Mouse (Mus musculus) left cerebral cortex, postnatal 10 days (tissue): ENCODE data around the gene Osmr. TPM values are rescaled to one million over a fixed set of nuclear protein-coding genes. Genes with fewer than 3 reads are reported as not detected.
"Not testable (repeated sequence)": the region's sequence is repeated elsewhere in the genome, so short reads cannot be mapped to it uniquely, and the experiment has no call there.

Source experiments
- DNase-seq, 2 experiments: peaks; one replicate each; pipeline ENCODE4 v3.0.0; 2021 to 2022; ENCODE audit warnings: low spot score in 2 of 2, mixed read lengths in 1 of 2; ENCODE audit errors: extremely low spot score in 1 of 2
- intact Hi-C: fragments of 180-260 bp; cut with DNase I; formaldehyde crosslinking; loops from one replicate; pipeline ENCODE4 v1.15.1; 2025
- total RNA-seq, 2 experiments: library from RNA; stranded (reverse); gene quantifications; 2 replicates each; pipeline ENCODE4 v1.2.3; 2021

The Osmr gene
- total RNA-seq, 2 experiments from 2014 or later = 4.2 to 4.4 TPM

DNA sequence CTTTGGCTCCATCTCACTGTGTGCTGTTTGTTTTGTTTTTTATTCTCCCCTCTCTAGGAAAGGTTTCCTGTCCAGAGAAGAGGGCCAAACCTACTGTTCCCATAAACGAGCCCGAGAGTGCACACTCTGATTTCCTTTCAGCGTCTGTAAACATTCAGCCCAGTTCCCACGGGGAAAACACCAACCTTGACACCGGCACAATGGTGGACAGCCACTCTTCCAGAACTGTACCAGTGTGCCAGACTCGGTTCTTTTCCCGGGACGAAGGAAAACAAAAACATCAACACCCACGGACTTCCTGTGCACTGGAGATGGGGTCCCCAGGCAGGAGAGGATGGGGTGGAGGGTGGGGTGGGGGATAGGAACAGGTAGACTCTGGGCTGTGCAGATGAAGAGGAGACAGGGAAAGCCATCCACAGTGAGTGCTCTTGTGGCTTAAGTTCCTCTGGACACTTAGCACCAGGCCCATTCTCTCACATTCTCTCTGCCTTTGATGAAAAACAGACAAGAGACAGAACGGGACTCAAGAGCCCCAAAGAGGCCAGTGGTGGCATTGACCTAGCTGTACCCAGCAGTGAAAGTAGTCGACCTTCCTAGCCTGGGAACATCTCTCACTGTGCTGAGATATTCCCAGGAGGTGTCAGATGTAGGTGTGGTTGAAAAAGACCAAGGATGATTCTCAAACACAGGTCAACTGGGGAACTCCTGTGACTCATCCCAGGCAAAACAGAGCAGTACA is 3.0 kb downstream of the Osmr start:
- peak in 1 of 2 experiments; percentile 29 for DNase-seq
- intact Hi-C loops = no loop called here

DNA sequence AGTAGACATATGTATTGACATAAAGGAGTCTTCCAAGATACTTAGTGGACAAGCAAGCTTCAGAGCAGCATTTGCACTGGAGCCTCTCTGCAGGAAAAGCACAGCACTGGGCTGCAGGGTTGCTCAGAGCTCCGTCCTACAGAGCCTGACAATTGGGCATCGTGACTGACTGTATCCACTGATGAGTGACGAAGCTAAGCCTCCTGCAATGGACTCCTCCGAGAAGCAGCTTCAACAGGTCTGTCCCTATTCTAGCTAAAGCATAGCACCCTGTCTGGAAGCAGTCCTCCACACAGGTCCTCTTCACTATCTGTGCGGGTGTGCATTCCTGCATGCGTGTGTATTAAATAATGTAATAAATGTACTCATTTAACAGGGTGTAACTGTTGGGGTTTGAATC is 7.9 kb downstream of the Osmr start:
- intact Hi-C loops = no loop called here
- no peak for DNase-seq

DNA sequence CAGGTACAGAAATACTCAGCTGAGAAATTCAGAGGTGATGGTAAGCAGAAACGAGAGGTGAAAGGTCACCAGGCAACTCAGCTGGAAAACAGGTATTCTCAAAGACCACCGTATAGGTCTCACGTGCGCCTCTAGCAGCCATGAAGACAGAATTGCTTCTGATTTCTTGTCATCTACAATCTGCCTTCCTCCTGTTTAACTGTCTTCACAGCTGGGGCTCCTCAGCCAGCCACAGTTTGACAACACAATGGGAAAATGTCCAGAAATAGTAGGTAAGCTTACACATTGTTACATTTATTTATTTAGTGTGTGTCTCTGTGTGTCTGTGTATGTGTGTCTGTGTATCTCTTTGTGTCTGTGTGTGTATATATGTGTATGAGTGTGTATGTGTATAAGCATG is 12.6 kb downstream of the Osmr start:
- intact Hi-C loops = no loop called here
- no peak for DNase-seq

DNA sequence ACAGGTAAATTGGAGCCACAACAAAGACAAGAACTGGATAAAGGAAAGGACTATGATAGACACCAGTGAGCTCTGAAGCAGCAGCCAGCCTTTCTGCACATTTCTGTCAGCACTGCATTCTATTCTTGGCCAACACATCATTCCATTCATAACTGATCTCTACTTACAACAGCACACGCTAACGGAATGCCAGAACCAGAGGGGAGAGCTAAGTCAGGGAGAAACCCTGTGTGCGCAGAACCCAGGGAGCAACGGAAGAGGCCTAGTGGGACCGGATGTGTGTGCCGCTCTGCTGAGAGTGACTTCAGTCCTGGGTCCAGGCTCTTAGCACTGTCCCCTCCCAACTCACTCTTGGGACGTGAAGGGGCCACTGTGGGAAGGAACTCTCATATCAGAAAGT is 13.2 kb downstream of the Osmr start:
- peak in 1 of 2 experiments; percentile 33 for DNase-seq
- intact Hi-C loops = no loop called here

DNA sequence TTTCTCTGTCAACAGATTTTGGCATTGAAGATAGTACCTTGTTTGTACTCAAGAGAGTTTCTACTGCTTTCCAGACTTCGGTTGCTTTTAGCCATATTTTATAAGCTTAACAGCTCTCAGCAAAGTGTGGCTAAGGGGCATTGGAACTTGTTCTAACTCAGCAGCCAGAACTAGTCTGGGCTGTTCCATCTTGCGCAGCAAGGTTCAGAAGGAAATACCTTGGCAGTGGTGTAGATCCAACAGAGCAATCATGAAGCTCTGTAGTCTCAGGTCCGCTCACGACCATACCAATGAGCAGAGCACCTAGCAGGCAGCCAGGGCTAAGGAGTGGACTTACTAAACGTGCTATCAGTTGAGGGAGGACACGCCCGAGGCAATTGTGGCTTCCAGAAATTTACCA is 15.0 kb downstream of the Osmr start:
- DNase-seq = no peak

DNA sequence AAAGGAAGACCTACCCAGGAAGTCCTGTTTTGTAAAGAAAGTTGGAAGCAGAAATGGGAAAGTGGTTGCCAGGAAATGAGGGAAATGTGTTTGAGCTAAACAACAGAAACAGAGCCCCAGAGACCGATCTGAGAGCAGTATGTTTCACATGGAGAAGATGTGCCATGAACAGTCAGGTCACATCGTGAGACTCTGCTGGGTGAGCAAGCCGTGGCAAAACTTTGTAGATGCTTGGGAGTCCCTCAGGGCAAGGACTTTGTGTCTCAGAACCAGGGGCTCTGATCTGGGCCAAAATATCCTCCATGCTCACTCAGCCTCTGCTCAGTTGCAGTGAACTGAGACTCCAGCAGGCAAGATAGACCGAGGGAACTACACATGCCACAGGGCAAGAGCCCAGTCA is 15.9 kb downstream of the Osmr start:
- intact Hi-C loops = no loop called here
- DNase-seq = no peak

More for the DNA sequence above, 15.0 kb downstream of the Osmr start:
- intact Hi-C loops = no loop called here

DNA sequence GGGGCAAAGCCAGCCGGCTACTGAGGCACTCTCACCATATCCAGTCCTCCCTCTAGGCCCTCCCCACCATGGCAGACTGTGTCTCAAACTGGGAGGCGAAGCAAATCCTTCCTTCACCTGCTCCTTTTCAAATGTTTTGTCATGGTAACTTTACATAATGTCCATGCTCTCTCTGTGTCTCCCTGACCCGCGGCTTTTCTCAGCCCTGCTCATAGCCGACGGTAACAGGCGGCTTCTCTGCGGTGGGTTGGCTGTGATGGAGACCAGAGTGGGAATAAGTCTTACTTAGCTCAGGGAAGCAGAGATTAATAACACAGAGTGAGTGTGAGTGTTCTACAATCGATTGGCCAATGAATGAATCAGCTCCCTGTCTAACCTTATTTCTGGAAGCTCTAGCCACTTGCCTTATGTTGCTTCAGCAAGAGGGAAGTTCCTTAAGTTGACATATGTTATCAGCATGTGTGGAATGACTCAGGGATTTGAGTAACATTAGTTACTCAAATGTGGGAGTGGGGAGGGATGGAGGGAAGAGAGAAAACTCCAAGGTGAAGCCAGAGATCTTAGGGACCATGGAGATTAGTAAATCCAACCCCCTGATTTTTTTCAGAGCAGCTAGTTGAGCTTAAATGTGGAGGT is 17.4 kb downstream of the Osmr start:
- DNase-seq = no peak
- intact Hi-C loops = no loop called here

DNA sequence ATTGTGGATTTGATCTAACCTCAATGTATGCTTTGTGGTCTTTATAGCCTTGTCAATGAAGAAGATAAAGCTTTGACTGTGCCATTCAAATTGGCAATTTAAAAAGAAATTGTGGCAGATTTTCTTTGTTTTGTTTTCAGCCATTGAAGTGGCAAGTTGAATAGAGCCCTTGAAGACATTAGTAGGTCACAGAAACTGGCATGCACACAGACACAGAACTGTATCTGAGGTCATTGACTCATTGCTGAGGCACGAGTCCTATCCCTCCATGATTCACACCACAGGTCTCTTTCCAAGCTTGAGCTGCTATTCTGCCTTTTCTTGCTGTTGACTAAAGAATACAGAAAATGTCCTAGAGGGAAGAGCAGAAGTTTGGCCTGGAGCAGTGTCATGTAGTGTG is 24.9 kb downstream of the Osmr start:
- intact Hi-C loops = no loop called here
- no peak for DNase-seq

DNA sequence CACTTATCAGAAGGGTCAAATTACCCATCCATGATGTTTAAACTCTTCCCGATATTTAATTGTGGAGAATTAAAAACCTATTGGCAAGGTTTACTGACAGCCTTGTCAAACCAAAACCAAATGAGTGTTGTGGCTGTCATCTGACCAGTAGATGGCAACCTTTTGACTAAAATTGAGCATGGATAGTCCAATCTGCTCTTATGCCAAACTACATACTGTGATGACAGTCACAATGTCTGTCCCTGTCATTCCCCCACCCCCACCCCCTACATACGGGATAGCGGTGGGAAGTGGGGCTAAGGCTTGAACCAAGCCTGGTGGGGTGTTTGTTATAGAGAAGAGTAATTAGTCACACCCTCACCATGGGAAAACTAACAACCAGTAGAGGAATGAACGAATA is 34.6 kb downstream of the Osmr start:
- DNase-seq = no peak
- intact Hi-C loops = no loop called here

DNA sequence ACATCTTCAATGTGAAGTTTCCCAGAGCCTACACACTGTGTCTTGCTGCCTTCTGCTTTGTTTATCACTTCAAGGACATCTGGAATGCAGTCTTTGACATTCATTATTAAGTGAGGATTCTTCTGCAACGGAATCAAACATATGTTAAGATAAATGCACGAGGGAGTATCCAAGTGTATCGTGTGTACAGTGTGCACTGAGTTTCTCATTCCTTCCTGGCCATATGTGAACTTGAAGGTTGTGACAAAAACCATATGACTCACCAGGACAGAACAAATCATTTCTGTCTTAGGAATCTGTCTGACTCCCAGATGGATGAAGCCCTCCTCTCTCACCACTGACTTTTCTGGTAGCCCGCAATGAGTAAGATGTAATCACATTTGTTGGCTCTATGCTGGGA is 59.0 kb downstream of the Osmr start:
- no peak for DNase-seq
- intact Hi-C loops = no loop called here

DNA sequence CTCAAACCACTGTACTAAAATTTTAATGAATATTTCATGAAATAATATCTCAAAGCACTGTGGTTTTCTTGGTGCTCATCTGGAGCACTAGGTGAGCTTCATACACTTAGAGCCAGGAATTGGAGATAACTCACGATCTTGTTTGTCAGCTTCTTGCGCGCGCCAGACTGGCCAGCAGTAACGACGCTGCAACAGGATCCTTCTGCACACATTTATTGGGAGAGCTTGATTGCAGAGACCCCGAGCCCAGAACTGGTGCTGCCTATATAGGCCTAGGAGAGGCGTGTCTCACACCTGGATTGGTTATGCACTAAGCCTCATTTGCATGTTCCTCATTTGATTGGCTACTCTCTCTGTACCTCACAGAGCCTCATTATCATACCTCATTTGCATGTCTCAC is 73.6 kb downstream of the Osmr start:
- DNase-seq, intact Hi-C loops: not testable (repeated sequence)

DNA sequence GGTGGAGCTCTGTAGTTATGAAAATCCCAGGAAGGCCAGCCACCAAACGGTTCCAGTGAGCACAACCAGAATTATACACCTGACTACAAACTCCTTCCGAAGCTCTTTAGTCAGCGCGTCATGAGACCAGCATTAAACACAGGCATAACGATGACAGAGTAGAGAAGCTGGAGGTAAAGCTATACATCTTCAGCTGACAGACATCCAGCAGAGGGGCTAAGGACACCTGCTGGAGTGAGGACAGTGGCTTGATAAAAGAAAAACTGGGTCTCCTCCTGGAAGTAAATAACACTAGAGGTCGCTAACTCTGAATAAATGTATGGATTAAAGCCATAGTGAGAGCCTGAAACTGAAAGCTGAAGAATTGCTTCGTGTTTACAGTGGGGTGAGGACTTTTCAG is 81.9 kb downstream of the Osmr start:
- intact Hi-C loops = no loop called here

DNA sequence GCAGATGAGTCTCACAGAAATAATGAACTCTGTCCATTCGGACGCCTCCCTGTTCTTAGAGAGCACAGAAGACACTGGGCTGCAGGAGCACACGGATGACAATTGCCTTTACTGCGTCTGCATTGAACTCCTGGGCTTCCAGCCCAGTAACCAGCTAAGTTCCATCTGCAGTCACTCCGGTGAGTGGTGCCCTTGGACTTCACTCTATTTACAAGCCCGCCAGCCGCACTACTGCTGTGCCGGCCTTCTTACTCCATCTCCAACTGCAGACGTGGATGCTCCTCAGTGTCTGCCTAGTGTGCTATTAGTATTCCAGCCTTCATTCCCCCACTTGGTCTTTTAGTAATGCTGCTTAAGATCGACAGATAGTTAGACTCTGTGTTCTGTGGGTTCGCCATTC is 83.1 kb downstream of the Osmr start:
- intact Hi-C loops = no loop called here
- no peak for DNase-seq

More for the DNA sequence above, 81.9 kb downstream of the Osmr start:
- DNase-seq = no peak

DNA sequence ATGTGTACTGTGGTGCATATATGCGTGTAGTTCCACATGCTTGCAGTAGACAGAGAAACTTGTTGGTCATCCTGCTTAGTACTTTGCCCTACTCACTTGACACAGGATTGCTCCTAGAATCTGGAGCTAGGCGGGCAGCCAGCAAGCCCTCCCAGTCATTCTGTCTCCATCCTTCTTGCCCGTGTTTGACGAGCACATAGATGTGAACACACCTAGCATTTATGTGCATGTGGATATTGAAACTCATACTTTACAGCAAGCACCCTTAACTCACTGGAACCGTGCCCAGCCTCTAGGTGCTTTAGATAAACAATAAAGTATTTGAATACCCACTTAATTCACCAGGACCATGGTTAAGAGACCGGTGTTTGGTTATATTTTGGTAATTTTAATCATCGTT is 84.8 kb downstream of the Osmr start:
- intact Hi-C loops = no loop called here
- no peak for DNase-seq

DNA sequence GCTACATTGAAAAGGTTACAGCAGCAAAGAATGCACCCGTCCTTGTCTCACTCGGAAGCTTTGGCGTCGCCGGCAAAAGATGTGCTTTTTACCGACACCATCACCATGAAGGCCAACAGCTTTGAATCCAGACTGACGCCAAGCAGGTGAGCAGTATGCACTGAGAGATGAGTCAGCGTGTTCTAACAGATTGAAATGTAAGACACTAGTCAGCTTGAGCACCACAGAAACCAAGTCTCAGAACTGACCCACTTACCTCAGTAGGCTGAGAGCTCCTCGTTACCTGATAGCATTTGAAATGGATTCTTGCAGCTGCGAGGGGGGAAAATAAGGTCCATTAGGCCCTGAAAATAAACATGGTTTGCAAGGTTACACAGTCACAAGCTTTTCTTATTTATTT is 87.5 kb downstream of the Osmr start:
- intact Hi-C loops = no loop called here
- no peak for DNase-seq

DNA sequence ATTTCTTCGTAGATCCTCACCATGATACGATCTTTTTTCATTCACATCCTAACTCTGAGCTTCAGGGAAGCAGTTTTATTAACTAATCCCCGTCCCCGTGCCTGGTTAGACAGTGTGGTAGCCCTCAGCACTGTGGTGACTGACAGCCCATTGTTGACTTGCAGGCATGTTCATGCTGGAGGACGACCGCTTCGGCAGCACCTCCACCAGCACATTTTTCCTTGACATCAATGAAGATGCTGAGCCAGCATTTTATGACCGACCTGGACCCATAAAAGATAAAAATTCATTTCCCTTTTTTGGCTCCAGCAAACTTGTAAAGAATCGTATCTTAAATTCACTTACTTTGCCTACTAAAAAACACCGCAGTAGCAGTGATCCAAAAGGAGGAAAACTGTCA is 88.6 kb downstream of the Osmr start:
- DNase-seq = no peak
- intact Hi-C loops = no loop called here

DNA sequence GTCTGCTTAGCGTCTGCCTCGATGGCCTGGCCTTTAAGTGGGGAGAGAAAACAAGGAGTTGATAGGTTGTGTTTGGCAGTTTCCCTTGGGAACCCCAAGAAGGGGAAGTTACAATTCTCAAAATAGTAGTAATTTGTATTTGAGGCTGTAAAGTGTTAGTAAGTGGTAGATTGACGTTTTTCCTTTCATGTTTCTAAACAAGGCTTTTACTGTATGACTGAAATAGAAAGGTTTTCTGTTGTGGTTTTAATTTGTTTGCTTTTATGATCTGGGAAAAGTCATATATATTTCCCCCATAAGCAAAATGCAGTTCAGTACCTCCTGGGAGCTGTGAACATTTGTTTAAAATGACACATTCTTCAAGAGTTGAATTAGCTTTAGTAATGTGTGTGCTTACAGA is 102.5 kb downstream of the Osmr start:
- intact Hi-C loops = no loop called here
- no peak for DNase-seq
